Mouse (Mus musculus) hindlimb bud, embryonic 11.5 days (tissue): ENCODE data around the gene Klb.
A peak's percentile ranks its signal among the peaks of the same experiment; 100 is the strongest.

Experiments used
- DNase-seq: peaks from one replicate; pipeline ENCODE4 v3.0.0-alpha.2; 2012; ENCODE audit warnings: low read depth, low spot score; ENCODE audit errors: extremely low spot score

Klb gene

DNA sequence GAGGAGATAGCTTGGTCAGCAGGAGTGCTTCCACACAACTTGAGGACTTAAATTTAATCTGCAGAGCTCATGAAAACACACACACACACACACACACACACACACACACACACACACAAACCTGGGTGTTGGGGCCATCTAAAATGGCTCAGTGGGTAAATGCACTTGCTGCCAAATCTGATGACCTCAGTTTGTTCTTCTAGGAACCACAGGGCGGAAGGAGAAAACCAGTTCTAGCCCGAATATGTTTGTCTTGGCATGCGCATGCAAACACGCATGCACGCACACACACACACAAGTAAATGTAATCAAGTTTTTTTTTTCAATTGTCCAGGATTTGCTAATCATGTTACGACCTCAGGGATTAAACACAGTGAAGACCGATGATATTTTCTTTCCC, 23.4 kb downstream of the Klb start:
- no peak for DNase-seq

- no peak for DNase-seq
Observed at GRCm38 (mm10) chr5:65374746-65375145, 26.6 kb downstream of the Klb start.

- DNase-seq: no peak
Observed at GRCm38 (mm10) chr5:65385704-65386103, 37.6 kb downstream of the Klb start.

DNA sequence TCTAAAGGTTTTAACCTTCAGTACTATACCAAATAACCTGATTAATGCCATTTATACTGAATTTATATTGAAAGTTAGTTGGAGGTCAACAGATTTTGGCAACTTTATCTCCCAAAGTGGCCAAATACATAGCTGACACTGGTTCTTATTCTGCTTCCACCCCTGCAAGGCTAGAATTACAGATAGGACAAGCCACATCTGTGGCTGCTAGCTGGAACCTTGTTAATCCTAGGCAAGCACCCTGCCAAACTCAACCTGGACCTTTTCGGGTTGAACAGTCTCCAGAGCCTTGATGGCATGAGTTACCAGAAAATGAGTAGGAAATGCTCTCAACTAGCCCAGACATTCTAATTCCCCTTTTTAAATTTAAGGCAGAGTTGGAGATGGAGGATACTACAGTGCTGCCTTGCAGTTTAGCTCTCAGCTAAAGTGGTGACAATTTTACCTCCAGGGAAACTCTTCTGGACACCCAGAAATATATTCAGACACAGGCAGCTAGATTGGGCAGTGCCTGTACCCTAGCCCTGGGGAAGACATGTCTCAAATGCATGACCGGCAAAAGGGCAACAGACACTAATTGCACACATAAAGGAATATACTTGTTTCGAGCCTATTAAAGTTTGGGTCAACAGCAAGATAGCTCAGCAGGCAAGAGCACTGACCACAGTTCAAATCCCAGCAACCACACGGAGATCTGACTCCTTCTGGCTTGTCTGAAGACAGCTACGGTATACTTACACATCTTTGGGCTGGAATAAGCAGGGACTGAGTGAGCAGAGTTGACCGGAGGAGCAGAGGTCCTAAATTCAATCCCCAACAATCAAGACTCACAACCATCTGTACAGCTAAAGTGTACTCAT, 39.1 kb downstream of the Klb start:
- DNase-seq: no peak

- peak; percentile 95 for DNase-seq
Observed at GRCm38 (mm10) chr5:65390648-65391644, 42.8 kb downstream of the Klb start, which contains the start of the genes Rpl9 and Lias. Gene Rpl9 (minus strand): TSS chr5:65391444. Gene Lias (plus strand): TSS chr5:65391497.

- no peak for DNase-seq
Observed at GRCm38 (mm10) chr5:65391753-65392152, 43.6 kb downstream of the Klb start.

GRCm38 (mm10) chr5:65394425-65394824, 46.3 kb downstream of the Klb start:
- DNase-seq: no peak

- DNase-seq: peak; percentile 49
Observed at GRCm38 (mm10) chr5:65401251-65401994, 53.3 kb downstream of the Klb start.

DNA sequence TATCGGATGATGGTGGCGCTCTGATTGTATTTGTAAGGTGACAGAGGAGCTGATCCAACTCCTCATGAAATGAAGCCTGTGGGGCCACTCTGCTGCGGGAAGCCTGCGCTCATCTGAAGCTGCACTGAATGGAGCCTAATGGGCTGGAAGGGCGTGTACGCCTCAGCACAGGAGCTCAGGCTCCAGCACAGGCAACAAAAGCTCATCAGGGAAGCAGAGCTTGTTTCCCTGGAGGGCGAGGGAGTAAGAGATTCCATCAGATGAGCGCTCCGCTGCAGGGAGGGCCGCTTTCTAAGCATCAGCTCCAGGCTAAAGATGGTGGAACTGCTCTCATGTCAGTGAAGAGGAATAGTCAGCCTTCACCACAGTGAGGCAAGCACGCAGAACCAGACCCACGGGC, 59.9 kb downstream of the Klb start:
- DNase-seq: no peak

DNA sequence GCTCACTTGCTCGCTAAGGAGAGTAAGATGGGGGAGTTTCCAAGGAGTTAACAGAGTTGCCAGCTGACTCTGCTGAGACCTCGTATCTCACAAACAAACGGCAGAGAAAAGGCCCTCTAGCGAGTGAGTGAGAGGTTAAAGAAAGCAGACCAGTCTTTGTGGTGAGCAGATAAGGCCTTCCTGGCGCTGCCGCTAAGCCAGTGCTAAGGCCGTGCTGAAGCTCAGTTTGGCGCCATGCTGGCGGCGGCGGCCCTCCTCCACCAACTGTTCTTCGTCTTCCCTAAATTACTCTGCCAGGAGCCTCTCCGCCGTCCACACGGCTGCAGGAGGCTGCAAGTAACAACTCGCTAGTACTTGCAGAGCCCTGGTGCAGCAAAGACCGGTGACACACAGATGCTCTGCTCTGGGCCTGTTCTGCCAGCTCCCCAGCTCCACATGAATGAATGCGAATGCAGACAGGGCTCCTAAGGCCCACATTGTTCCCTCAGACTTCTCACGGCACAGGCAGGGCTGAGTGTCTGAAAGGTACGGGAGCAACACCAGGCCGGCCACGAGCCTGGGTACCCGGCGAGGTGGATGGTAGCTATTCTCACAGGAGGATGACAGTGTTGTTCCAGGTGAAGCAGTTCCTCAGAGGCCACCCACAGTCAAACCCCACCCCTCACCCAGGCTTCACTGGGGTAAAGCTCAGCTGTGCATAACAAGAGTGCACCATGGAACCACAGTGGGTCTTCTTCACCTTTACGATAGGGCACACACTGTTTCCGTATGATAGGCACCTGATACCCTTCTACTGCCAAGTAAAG, 67.7 kb downstream of the Klb start:
- DNase-seq: no peak

DNA sequence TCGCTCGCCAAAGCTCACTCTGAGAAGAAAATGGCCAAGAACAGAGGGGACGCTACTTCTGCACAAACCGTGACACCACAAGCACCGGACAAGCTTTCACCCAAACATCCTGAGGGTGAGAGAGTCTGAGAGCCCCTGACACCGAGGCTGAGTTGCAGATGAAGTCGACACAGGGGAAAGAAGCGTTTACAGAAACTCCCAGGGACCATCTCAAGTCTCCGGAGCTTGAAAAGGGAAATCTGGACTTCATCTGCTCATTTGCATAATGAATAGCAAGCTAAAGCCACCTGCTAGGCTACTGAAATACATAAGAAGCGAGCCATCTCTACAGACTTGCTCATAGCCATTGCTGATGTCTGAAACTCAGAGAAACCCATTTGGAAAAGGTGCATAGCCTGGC, 71.0 kb downstream of the Klb start:
- DNase-seq: no peak

- DNase-seq: no peak
Observed at GRCm38 (mm10) chr5:65420822-65421221, 72.7 kb downstream of the Klb start.

DNA sequence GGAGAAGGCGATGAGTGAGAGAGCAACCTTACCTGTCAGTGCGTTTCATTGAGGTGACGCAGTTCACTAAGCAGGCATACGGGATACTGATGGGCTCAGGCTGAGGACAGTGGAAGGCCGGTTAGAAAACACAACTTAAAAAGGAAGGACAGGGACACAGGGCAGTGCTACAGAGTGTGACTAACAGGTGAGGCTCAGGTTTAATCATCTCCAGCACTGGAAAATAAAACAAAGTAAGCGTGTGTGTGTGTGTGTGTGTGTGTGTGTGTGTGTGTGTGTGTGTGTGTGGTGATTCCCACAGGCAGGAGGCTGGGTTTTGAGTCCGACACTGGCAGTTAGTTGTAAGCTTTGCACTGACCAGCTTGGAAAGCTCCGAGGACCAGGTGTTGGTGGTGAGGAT, 74.7 kb downstream of the Klb start:
- no peak for DNase-seq

DNA sequence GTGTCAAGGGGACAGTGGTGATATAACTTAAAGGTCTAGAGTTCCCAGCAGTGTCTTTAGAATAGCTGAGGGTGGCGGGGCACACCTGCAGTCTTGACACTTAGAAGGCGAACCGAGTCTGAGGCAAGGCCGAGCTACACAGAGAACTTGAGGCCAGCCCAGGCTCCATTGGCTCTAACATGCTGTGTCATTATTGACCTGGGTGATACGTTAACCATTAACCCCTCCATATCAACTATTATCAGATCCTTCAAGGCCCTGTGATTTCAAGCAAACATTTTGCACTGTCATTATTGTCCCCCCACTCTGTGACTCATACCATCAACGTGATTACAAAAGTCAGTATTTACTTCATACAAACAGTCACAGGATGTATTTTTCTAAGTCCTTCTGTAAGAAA, 76.1 kb downstream of the Klb start:
- DNase-seq: no peak

DNA sequence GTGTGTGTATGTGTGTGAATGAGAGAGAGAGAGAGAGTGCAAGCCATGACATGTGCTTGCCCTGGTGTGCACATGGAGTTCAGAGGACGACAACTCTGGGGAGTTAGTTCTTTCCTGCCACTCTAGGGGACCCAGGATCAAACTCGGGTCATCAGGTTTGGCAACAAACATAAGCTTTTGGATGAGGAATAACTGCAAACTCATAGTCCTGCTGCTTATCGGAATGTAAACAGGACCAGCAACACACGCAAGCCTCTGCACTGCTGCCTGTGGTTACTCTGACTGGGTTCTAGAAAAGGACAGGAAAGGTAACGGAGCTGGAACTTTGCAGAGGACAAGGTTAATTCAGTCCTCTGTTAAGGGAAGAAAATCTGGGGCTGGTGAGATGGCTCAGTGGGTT, 77.1 kb downstream of the Klb start:
- DNase-seq: no peak

- no peak for DNase-seq
Observed at GRCm38 (mm10) chr5:65428321-65428720, 80.2 kb downstream of the Klb start.

GRCm38 (mm10) chr5:65429441-65429840, 81.3 kb downstream of the Klb start:
- DNase-seq: no peak
